Mouse (Mus musculus) urinary bladder, postnatal 4 days (tissue): ENCODE results near the gene Fnbp1.

Experiments
- DNase-seq, 2 experiments: peaks; one replicate each; pipeline ENCODE4 v3.0.0; 2021 to 2022; ENCODE audit warnings: low spot score in 2 of 2

The Fnbp1 gene

GRCm38 (mm10) chr2:31067696-31068245, 74.0 kb downstream of the Fnbp1 start:
- no peak for DNase-seq

GRCm38 (mm10) chr2:31067059-31067595, 74.7 kb downstream of the Fnbp1 start:
- no peak for DNase-seq

GRCm38 (mm10) chr2:31066019-31066789, 75.6 kb downstream of the Fnbp1 start:
- no peak for DNase-seq

GRCm38 (mm10) chr2:31061868-31062628, 79.8 kb downstream of the Fnbp1 start:
- no peak for DNase-seq

- no peak for DNase-seq
These were observed 80.7 kb downstream of the Fnbp1 start for GRCm38 (mm10) chr2:31060787-31061730.

- DNase-seq: no peak
These were observed 81.5 kb downstream of the Fnbp1 start for GRCm38 (mm10) chr2:31060271-31060670.

GRCm38 (mm10) chr2:31058443-31058842, 83.4 kb downstream of the Fnbp1 start:
- no peak for DNase-seq

GRCm38 (mm10) chr2:31057549-31058177, 84.1 kb downstream of the Fnbp1 start:
- no peak for DNase-seq

- DNase-seq: no peak
These were observed 85.7 kb downstream of the Fnbp1 start for GRCm38 (mm10) chr2:31056070-31056469.

- no peak for DNase-seq
These were observed 87.9 kb downstream of the Fnbp1 start for GRCm38 (mm10) chr2:31053851-31054340.

GRCm38 (mm10) chr2:31053426-31053825, 88.4 kb downstream of the Fnbp1 start:
- no peak for DNase-seq

- DNase-seq: no peak
These were observed 89.4 kb downstream of the Fnbp1 start for GRCm38 (mm10) chr2:31052441-31052840.

- no peak for DNase-seq
These were observed 93.8 kb downstream of the Fnbp1 start for GRCm38 (mm10) chr2:31048037-31048436.

GRCm38 (mm10) chr2:31043856-31044255, 98.0 kb downstream of the Fnbp1 start:
- no peak for DNase-seq

- DNase-seq: no peak
These were observed 98.9 kb downstream of the Fnbp1 start for GRCm38 (mm10) chr2:31042881-31043280.

- DNase-seq: no peak
These were observed 100.4 kb downstream of the Fnbp1 start for GRCm38 (mm10) chr2:31041386-31041785.

- no peak for DNase-seq
These were observed 101.3 kb downstream of the Fnbp1 start for GRCm38 (mm10) chr2:31040487-31040886.

GRCm38 (mm10) chr2:31040043-31040442, 101.8 kb downstream of the Fnbp1 start:
- no peak for DNase-seq

GRCm38 (mm10) chr2:31036811-31037210, 105.0 kb downstream of the Fnbp1 start:
- DNase-seq: no peak

GRCm38 (mm10) chr2:31031972-31032371, 109.8 kb downstream of the Fnbp1 start:
- no peak for DNase-seq

GRCm38 (mm10) chr2:31026642-31027041, 115.2 kb downstream of the Fnbp1 start:
- no peak for DNase-seq
